Mouse (Mus musculus): Measurements from ENCODE around the gene Clpx. TPM values are rescaled to one million over a fixed set of nuclear protein-coding genes. Genes with fewer than 3 reads are reported as not detected.
A peak's percentile ranks its signal among the peaks of the same experiment; 100 is the strongest.
"Not testable (repeated sequence)": the region's sequence is repeated elsewhere in the genome, so short reads cannot be mapped to it uniquely, and the experiment has no call there.

Clpx gene
- total RNA-seq, 2 experiments from 2014 or later = 23.2 to 41.1 TPM

- no peak for ATAC-seq (ENCODE audit: poor library complexity, severe bottlenecking)
Measured at GRCm38 (mm10) chr9:65289988-65290387, 4.1 kb upstream of the Clpx start.

DNA sequence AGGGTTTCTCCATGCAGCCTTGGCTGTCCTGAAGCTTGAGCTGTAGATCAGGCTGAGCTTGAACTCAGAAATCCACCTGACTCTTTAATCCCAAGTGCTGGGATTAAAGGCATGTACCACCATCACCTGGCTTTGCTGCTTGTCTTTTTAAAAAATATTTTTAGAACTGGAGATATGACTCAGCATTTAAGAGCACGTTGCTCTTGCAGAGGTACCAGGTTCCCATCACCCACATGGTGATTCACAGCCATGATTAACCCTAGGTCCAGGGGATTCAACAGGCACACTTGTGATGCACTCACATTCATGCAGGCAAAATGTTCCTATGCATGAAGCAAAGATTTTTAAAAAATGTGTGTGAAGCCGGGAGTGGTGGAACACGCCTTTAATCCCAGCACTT lies 1.6 kb upstream of the Clpx start:
- no peak for ATAC-seq (ENCODE audit: poor library complexity, severe bottlenecking)

- no peak for ATAC-seq (ENCODE audit: poor library complexity, severe bottlenecking)
Measured at GRCm38 (mm10) chr9:65293119-65293518, 941 bp upstream of the Clpx start.

GRCm38 (mm10) chr9:65293580-65293972 lies 484 bp upstream of the Clpx start:
- ATAC-seq (ENCODE audit: poor library complexity, severe bottlenecking) = 0 out of 2 replicates have a peak, but pooled peaks have one; percentile 2

DNA sequence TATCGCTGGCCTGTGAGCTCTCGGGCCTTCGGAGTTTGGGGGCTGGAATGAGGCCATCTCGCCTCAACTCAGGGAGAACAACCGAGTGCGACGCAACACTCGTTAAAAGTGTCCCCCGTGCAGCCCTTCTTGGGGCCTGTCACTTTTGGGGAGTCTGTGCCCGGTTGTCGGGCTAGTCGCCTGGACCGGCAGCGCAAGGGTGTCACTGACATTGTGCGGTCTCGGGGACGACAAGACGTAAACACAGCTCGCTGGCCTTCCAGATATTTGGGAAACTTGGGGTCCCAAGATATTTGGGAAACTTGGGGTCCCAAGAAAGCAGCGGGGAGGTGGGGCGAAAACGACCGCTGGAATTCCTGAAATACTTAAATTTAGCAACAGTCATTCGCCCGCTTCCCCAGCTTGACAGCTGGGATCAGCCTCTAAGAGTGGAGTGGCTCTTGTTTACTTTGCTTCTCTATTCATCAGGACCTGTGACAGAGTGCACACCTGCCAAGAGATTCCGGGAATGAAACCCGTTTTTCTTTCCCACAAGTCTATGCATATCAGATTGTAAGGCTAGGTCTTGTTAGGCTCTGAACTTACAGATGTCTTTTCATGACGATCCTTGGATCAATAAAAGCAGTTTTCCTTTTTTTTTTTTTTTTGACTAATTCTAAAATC lies 787 bp downstream of the Clpx start:
- peak; percentile 16; the same call in 1 of the 2 replicates for ATAC-seq (ENCODE audit: poor library complexity, severe bottlenecking)

- ATAC-seq (ENCODE audit: poor library complexity, severe bottlenecking) = no peak
Measured at GRCm38 (mm10) chr9:65297056-65297455, 3.0 kb downstream of the Clpx start.

GRCm38 (mm10) chr9:65298761-65299160 lies 4.7 kb downstream of the Clpx start:
- ATAC-seq (ENCODE audit: poor library complexity, severe bottlenecking) = no peak

GRCm38 (mm10) chr9:65299650-65300049 lies 5.6 kb downstream of the Clpx start:
- ATAC-seq (ENCODE audit: poor library complexity, severe bottlenecking) = no peak

- ATAC-seq (ENCODE audit: poor library complexity, severe bottlenecking) = no peak
Measured at GRCm38 (mm10) chr9:65302327-65302983, 8.4 kb downstream of the Clpx start.

DNA sequence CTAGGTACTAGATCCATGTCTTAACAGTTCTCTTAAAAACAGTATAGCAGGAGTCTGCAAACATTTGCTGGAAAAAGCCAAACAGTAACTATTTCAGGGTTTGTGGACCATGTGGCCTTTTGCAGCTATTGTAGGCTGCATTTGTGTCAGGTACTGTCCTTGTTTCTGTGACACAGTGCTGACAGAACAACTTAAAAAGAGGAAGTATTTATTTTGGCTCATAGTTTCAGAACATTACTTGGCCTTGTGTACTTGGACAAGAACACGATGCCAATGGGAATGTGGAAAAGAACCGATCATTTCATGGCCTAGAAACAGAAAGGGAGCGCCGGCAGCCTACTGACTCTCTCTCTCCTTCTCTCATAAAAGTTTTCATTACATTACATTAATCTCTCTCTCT lies 9.5 kb downstream of the Clpx start:
- ATAC-seq (ENCODE audit: poor library complexity, severe bottlenecking) = no peak

DNA sequence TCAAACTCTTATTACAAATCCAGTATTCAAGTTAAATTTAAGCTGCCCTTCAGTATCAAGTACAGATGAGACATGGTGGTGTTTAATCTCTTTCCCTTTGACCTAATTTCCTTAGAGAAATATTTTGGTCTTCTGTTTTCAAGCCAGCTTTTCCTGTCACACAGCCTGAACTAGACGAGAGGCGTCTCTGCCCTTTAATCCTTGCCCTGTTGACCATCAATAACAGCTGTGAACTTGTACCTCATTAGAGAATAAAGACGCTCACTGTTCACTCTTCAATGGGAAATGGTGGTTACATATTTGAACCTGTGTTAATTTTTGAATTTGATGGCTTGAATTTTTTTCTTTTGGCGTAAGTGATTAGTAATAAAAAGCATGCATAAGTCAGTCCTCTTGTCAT lies 10.2 kb downstream of the Clpx start:
- ATAC-seq (ENCODE audit: poor library complexity, severe bottlenecking) = no peak

DNA sequence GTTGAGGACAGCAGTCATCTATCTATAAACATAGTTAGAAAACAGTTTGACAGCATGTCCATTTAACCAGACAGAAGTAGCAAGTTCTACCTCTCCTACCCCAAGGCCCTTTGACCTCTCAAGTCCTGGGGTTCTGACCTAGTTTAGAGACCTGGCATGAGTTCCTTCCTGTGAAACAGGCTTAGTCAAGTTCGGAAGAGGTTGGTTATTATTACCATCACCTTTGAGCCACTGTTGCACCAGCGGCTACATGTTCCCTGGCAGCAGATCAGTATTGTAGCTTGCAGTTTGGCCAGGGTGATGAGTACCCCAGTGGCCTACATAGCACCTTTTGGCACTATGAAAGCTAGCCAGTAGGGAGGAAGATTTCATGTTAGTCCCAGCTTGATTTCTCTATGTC lies 12.6 kb downstream of the Clpx start:
- no peak for ATAC-seq (ENCODE audit: poor library complexity, severe bottlenecking)

GRCm38 (mm10) chr9:65308011-65308410 lies 14.0 kb downstream of the Clpx start:
- ATAC-seq (ENCODE audit: poor library complexity, severe bottlenecking) = no peak

- peak; percentile 70 for ATAC-seq (ENCODE audit: poor library complexity, severe bottlenecking)
Measured at GRCm38 (mm10) chr9:65312669-65313357, 18.8 kb downstream of the Clpx start.

- ATAC-seq (ENCODE audit: poor library complexity, severe bottlenecking) = no peak
Measured at GRCm38 (mm10) chr9:65313846-65314245, 19.8 kb downstream of the Clpx start.

GRCm38 (mm10) chr9:65322255-65322900 lies 28.3 kb downstream of the Clpx start:
- ATAC-seq (ENCODE audit: poor library complexity, severe bottlenecking) = no peak

- ATAC-seq (ENCODE audit: poor library complexity, severe bottlenecking) = no peak
Measured at GRCm38 (mm10) chr9:65325971-65326370, 31.9 kb downstream of the Clpx start.

DNA sequence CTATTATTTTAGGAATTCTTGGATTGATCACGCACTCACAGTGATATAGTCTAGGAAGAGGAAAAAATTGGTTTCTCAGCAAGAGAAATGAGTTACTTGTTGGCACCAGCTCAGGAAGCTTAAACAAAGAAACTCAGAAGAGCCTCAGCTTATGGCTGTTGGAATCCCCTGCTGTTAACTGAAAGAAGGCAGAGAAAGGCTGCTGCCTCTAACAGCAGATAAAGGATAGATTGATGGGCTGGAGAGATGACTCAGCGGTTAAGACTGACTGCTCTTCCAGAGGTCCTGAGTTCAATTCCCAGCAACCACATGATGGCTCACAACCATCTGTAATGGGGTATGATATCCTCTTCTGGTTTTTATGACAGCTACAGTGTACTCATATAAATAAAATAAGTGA lies 33.3 kb downstream of the Clpx start:
- no peak for ATAC-seq (ENCODE audit: poor library complexity, severe bottlenecking)

GRCm38 (mm10) chr9:65333958-65334357 lies 39.9 kb downstream of the Clpx start:
- no peak for ATAC-seq (ENCODE audit: poor library complexity, severe bottlenecking)

GRCm38 (mm10) chr9:65339146-65339545 lies 45.1 kb downstream of the Clpx start:
- ATAC-seq (ENCODE audit: poor library complexity, severe bottlenecking) = no peak

DNA sequence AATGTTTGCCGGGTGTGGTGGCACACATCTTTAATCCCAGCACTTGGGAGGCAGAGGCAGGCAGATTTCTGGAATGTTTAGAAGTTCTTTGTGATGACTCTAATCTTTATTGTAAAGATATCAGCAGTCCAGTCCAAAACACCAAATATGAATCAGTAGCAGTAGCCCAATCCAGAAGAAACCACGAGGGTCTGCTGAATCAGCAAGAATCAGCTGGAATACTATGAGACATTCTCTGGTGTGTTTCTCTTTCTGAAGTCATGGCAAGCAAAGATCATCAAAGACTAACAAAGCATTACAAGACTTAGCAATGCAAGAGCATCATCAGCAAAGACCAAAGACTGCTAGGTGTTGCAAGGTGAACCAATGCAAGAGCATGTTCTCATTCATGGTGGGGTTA lies 46.4 kb downstream of the Clpx start:
- no peak for ATAC-seq (ENCODE audit: poor library complexity, severe bottlenecking)

DNA sequence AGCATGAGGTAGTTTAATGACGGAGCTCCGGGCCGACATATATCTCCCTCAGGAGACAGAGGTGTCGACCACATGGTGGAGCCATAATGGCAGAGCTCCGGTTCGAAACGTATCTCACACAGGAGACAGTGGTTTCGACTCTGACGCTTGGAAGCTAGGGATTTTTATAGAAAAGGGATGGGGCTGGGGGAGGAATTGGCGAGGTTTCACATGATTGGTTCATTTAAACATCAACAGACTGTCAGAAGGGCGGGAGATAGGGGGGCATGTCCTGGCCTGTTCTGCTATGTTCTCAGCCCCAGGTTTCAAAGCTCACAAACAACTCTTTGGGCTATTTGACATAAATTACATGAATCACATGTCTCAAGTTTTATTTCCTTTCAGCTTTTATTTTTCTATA lies 51.4 kb downstream of the Clpx start:
- ATAC-seq (ENCODE audit: poor library complexity, severe bottlenecking) = not testable (repeated sequence)

Measured in megakaryocyte, adult 5-6 weeks (primary cell).